Mouse (Mus musculus) midbrain, postnatal 0 days (tissue): ENCODE measurements at regions not wholly inside any gene's neighbourhood (a gene's known extent, or its start where the extent isn't known, plus 50 kb on each side); places are given as distances from the start of the nearest gene placed in this dataset.

Source experiments
- ATAC-seq: fragments of 200-750 bp; cut with Nextera tagmentation; 2 replicates; pipeline ENCODE4 v1.8.0; 2017; ENCODE audit warnings: moderate number of reproducible peaks, mild to moderate bottlenecking, moderate TSS enrichment, moderate library complexity; ENCODE audit not compliant: low FRiP score
- DNase-seq: peaks from one replicate; pipeline ENCODE4 v3.0.0-alpha.2; 2015; ENCODE audit warnings: low spot score
- H3K27ac ChIP-seq: fragments of 300-500 bp; sonication (generic); 2 replicates; pipeline ENCODE4 v1.5.1; 2014; ENCODE audit warnings: low read depth, mild to moderate bottlenecking, low read length, mixed read lengths
- H3K27me3 ChIP-seq: fragments of 300-500 bp; sonication (generic); 2 replicates; pipeline ENCODE4 v1.6.1; 2014; ENCODE audit warnings: low read length, control low read depth, mixed read lengths; ENCODE audit not compliant: insufficient read depth
- H3K36me3 ChIP-seq: fragments of 300-500 bp; sonication (generic); 2 replicates; pipeline ENCODE4 v1.6.1; 2014; ENCODE audit warnings: low read length, control low read depth, mixed read lengths; ENCODE audit not compliant: insufficient read depth
- H3K4me1 ChIP-seq: fragments of 300-500 bp; sonication (generic); 2 replicates; pipeline ENCODE4 v1.6.1; 2014; ENCODE audit warnings: mild to moderate bottlenecking, control low read depth, antibody characterized with exemption, low read length, mixed read lengths; ENCODE audit not compliant: insufficient read depth
- H3K4me2 ChIP-seq: fragments of 300-500 bp; sonication (generic); 2 replicates; pipeline ENCODE4 v1.6.1; 2014; ENCODE audit warnings: low read depth, mild to moderate bottlenecking, low read length, mixed read lengths; ENCODE audit not compliant: poor library complexity, severe bottlenecking
- H3K4me3 ChIP-seq: fragments of 300-500 bp; sonication (generic); 2 replicates; pipeline ENCODE4 v1.5.1; 2014; ENCODE audit warnings: low read depth, mild to moderate bottlenecking, low read length, moderate library complexity
- H3K9ac ChIP-seq: fragments of 300-500 bp; sonication (generic); replicated peaks from 2 replicates; pipeline ENCODE4 v1.6.1; 2014; ENCODE audit warnings: mild to moderate bottlenecking, low read length, moderate library complexity, mixed read lengths; ENCODE audit not compliant: poor library complexity, severe bottlenecking
- H3K9me3 ChIP-seq: fragments of 300-500 bp; sonication (generic); 2 replicates; pipeline ENCODE4 v1.6.1; 2016; ENCODE audit warnings: low read length, control low read depth
- CTCF ChIP-seq: IDR thresholded peaks from 2 replicates; pipeline ENCODE4 v1.5.1; 2016; ENCODE audit warnings: antibody characterized with exemption, mild to moderate bottlenecking
- WGBS: fragments of 180-500 bp; shearing (Covaris S2); extraction: QIAGEN DNeasy Blood & Tissue Kit; methylation state at CpG from one replicate; pipeline ENCODE4 v1.1.7; 2014; 5-methylcytosine and 5-hydroxymethylcytosine counted together

GRCm38 (mm10) chr14:105431584-105431983, 173.2 kb downstream of the Ndfip2 start:
- no peaks in the 10 kb centered on the region for H3K9me3 ChIP-seq
- 0 out of 2 replicates have a peak, but pooled peaks cover 2% of the 10 kb centered on the region for H3K4me1 ChIP-seq
- no peak for ATAC-seq
- H3K36me3 ChIP-seq = no peaks in the 10 kb centered on the region
- no peak for DNase-seq
- H3K9ac ChIP-seq = no peak overlapping the region
- no peak for TF ChIP-seq CTCF
- WGBS = 94% methylated on average over 4 of the region's 4 CpGs
- H3K4me2 ChIP-seq = no peak overlapping the region
- no peak overlapping the region for H3K27ac ChIP-seq
- H3K4me3 ChIP-seq = no peak overlapping the region
- H3K27me3 ChIP-seq = no peaks in the 10 kb centered on the region

DNA sequence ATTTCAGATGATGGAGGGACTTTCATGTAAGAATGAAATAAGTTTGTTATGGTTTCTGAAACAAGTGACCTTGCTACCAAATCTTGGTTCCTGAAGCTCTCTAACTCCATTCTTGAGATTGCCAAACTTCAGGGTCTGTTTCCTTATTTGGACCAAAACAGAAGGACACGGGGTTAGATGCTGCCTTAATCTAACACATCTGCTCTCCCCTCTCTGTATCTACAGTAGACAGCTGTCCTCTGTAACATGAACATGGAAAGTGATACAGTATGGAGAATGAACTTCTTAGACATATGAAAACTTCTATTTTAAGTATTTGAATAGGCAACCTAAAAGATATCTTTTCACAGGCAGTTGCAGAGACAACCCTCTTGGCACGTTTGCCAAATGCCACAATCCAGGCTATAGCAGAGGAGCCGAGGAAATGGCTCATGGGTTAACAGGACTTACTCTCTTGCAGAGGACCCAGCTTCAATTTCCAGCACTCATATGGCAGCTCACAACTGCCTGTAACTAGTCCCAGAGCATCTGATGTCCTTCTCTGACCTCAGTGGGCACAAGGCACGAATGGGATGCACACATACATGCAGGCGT, 171.4 kb downstream of the Ndfip2 start:
- Histone ChIP-seq H3K4me2 (no peak overlapping the region), H3K36me3 (no peaks in the 10 kb centered on the region), H3K9ac (no peak overlapping the region), H3K27ac (no peak overlapping the region), H3K27me3 (no peaks in the 10 kb centered on the region), H3K9me3 (no peaks in the 10 kb centered on the region), H3K4me1 (0 out of 2 replicates have a peak, but pooled peaks cover 2% of the 10 kb centered on the region), H3K4me3 (no peak overlapping the region)
- DNase-seq = no peak
- ATAC-seq = no peak
- WGBS = 89% methylated on average over 5 of the region's 5 CpGs
- no peak for TF ChIP-seq CTCF

GRCm38 (mm10) chr14:105427474-105427901, 169.1 kb downstream of the Ndfip2 start:
- no peak overlapping the region for H3K9ac ChIP-seq
- H3K4me3 ChIP-seq = peak overlapping the region; percentile 24
- peak overlapping the region; percentile 46 for H3K4me2 ChIP-seq
- no peak overlapping the region for H3K27ac ChIP-seq
- peak; percentile 63 for TF ChIP-seq CTCF
- DNase-seq = peak; percentile 47
- 15% methylated on average over 17 of the region's 17 CpGs for WGBS
- ATAC-seq = peak; percentile 71; the same call in 1 of the 2 replicates
- no peaks in the 10 kb centered on the region for H3K36me3 ChIP-seq
- no peaks in the 10 kb centered on the region for H3K9me3 ChIP-seq
- H3K4me1 ChIP-seq = 0 out of 2 replicates have a peak, but pooled peaks cover 2% of the 10 kb centered on the region
- no peaks in the 10 kb centered on the region for H3K27me3 ChIP-seq

DNA sequence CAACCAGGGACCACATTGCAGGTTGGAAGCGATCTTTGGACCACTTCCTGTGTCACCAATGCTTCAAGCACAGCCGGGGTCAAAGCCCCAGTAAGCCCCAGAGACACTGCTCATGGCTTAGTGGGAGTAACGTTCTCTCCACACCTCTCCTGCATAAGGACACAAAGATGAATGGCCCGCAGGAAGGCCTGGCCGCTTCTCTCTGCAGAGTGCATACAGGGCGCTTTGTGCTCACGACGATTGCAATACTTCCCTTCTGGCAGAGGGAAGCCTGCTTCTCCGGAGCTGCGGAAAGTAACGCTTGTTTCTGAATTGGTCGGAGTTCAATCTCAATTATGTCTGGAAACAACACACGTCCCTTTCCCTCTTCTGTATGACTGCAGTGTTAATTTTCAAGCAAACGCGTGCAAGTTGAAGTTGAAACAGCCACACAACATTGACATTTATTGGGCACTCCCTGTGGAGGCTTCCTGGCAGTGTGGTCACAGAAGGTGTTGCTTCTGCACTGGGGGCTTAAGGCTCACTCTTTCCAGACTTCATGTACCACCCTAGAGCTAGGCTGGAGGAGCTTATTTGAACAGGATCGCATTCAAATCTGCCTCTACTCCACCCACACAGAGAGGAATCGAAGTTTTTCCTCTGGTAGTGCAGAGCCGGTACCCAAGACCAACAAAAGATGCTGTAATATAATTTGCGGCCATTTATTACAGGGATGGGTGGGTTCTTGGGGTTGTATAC, 168.4 kb downstream of the Ndfip2 start:
- 65% methylated on average over 19 of the region's 19 CpGs for WGBS
- Histone ChIP-seq H3K4me1 (0 out of 2 replicates have a peak, but pooled peaks cover 2% of the 10 kb centered on the region), H3K27me3 (no peaks in the 10 kb centered on the region), H3K9ac (no peak overlapping the region), H3K27ac (no peak overlapping the region), H3K4me3 (no peak overlapping the region), H3K9me3 (no peaks in the 10 kb centered on the region), H3K36me3 (no peaks in the 10 kb centered on the region), H3K4me2 (0 out of 2 replicates have a peak overlapping the region, but pooled peaks have one; percentile 46)
- no peak for TF ChIP-seq CTCF
- DNase-seq (peak; percentile 27), ATAC-seq (no peak)

- WGBS = 52% methylated on average over 4 of the region's 4 CpGs
- H3K27ac ChIP-seq = no peak overlapping the region
- no peak overlapping the region for H3K4me2 ChIP-seq
- H3K36me3 ChIP-seq = no peaks in the 10 kb centered on the region
- H3K27me3 ChIP-seq = no peaks in the 10 kb centered on the region
- no peaks in the 10 kb centered on the region for H3K4me1 ChIP-seq
- DNase-seq = no peak
- H3K4me3 ChIP-seq = no peak overlapping the region
- no peak for ATAC-seq
- no peaks in the 10 kb centered on the region for H3K9me3 ChIP-seq
- no peak for TF ChIP-seq CTCF
- H3K9ac ChIP-seq = no peak overlapping the region
These were observed 159.6 kb downstream of the Ndfip2 start for GRCm38 (mm10) chr14:105417967-105418366.

DNA sequence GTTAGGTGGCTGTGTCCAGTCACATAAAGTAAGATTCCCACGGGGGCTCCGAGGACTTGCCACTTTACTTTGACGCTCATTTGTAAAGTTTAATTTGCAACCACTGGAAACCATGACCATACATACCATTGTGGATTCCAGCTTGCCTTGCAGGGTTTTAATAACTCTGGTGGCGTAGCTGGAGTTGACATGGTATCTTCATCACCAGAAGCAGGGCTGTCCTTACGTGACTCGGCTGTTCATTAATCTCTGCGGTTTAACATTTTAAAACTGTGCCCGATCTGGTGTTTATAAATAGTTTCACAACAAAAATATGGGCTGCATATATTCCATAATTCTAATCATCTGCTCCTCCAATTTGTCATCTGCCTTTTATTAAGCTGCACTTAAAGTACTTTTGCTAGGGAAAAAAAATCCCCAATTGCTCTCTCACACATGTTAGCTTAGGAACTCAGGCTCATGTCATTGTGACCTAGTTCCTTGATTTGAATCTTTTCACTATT, 159.1 kb downstream of the Ndfip2 start:
- no peaks in the 10 kb centered on the region for H3K36me3 ChIP-seq
- H3K4me2 ChIP-seq = no peak overlapping the region
- H3K9ac ChIP-seq = no peak overlapping the region
- H3K27ac ChIP-seq = no peak overlapping the region
- no peak for TF ChIP-seq CTCF
- no peaks in the 10 kb centered on the region for H3K4me1 ChIP-seq
- H3K27me3 ChIP-seq = no peaks in the 10 kb centered on the region
- ATAC-seq (no peak), DNase-seq (no peak)
- H3K4me3 ChIP-seq = no peak overlapping the region
- H3K9me3 ChIP-seq = no peaks in the 10 kb centered on the region
- 87% methylated on average over 8 of the region's 8 CpGs for WGBS
